Mouse (Mus musculus): ENCODE results near the gene Gfer.
A peak's percentile ranks its signal among the peaks of the same experiment; 100 is the strongest.
"Not testable (repeated sequence)": the region's sequence is repeated elsewhere in the genome, so short reads cannot be mapped to it uniquely, and the experiment has no call there.

Gene Gfer

DNA sequence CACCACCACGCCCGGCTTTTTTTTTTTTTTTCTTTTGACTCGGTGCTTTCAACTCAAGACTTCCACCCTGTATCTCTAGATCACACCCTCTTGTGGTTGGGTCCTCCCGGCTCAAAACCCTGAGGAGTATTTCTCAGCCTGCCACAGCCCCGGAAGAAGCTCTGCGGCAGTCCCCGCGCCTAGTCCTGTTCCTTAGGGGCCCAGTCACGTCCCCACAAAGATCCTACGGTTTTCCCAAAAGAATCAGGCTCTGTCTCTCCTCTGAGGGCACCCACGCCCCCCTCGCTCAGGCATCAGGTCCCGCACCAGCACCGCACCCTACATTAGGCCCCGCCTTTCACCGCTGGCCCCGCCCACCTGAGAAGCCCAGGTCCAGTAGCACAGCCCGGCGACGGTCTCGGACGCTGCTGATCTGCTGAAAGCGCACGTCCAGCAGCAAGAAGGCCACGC, 8.8 kb downstream of the Gfer start:
- DNase-seq (ENCODE audit: low spot score): no peak

DNA sequence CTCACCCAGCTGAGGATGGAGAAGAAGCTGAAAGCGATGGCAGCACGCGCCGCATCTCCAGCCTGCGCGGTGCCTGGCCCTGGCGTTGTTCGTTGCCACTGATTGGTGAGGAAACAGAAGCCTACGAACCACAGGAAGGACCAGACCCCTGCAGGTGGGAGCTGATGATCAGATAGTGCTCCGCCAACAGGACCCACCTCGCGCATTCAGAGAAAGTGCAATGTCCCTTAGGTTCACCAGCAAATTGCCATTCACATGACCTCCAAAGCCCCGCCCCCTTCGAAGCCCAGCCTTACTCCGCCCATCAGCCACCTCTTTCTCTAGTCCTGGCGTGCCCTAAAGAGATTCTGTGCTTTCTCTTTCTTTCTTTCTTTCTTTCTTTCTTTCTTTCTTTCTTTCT, 9.4 kb downstream of the Gfer start:
- DNase-seq (ENCODE audit: low spot score): no peak

DNA sequence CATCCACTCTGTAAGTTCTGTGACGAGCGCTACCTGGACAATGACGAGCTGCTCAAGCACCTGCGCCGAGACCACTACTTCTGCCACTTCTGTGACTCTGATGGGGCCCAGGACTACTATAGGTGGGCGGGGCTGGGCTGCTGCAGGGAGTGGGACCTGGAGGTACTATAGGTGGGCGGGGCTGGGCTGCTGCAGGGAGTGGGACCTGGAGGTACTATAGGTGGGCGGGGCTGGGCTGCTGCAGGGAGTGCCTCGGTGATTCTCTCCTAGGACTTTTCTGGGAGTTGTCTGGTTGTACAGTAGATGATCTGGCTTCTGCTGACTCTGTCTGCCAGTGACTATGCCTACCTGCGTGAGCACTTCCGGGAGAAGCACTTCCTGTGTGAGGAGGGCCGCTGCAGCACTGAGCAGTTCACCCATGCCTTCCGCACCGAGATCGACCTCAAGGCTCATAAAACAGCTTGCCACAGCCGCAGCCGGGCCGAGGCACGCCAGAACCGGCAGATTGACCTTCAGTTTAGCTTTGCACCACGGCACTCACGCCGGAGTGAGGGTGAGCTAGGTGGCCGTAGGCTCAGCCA, 18.4 kb downstream of the Gfer start:
- no peak for DNase-seq (ENCODE audit: low spot score)

DNA sequence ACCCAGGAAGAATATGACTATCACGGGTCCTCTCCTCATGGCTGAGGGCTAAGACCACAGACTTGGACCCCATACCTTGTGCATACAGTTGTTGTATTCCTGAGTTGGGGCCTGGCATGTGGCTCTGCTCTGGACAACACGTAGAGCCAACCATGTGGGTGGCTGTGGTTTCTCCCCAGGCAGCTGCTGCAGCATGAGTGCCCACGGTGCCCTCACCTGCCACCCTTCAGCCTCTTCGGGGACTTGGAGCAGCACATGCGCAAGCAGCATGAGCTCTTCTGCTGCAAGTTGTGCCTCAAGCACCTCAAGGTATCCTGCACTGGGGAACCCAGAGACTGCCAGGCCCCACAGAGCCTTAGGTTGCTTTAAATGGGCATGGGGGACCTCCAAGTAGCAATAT, 19.1 kb downstream of the Gfer start:
- no peak for DNase-seq (ENCODE audit: low spot score)

DNA sequence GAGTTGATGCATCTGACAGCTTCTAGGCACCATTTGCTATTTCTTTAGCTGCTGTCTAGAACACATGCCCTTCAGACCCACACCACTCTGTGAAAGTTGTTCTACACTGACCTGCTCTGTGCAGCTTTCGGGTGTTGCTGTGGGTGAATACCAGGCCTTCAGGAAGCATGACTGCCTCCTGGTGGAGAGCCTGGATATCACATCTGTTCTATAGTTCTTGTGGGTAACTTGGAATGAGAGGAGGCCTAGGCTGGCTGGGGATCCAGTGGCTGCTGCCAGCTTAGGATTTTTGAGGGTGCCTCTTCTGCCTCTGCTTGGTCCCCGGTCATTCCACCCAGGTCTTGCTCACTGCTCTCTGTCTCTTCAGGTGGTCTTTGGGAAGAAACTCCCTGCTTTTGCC, 19.8 kb downstream of the Gfer start:
- DNase-seq (ENCODE audit: low spot score): no peak

DNA sequence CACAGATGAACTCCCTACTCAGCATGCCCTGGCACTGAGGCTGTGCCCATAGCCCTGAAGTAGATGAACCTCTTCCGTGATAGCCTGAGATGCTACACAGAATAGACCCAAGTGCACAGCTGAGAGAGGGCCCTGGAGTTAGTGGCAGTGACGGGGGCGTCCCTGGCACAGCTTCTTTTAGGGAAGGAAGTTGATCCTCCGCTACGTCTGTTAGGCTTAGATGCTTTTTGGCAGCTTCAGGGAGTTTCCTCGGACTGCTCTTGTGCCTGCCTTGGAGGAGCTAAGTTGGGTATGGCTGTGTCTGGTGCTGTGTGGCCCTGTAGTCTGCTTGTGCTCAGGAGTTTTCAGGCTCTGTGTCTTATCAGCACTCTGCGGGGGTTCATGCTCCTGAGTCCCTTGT, 21.7 kb downstream of the Gfer start:
- no peak for DNase-seq (ENCODE audit: low spot score)

DNA sequence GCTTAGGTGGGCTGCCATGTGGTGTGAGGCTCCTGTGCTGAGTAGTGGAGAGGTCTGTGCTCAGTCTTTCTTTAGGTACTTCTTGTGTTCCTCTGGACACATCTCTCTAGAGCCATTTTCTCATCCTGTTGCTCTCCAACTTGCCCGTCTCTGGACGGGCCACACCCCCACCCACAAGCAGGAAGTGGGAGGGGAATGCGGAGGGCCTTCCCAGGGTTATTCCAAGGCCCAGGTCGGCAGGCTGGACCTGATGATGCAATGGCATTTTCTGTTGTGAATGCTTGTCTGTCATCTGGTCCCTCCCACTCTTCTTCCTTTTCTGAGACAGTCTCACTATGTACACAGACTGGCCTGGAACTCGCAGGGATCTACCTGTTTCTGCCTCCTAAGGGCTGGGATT, 23.8 kb downstream of the Gfer start:
- no peak for DNase-seq (ENCODE audit: low spot score)

DNA sequence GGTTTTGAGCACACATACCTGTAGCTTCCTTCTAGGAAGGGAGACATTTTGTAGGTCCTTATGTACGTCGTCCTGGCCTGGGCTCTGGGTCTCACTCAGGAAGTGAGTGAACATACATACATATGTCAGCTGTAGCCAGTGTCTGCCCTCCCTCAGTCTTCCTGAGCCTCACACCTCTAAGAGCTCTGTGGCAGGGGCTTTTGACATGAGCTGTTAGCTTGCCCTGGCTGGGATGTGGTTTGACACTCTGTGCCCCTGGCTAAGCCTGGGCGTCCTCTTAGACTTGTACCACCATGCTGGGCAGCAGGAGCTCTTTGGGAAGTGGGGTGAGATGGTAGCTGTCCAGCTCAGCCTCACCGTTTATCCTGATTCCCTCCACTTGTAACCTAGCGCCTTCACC, 24.6 kb downstream of the Gfer start:
- DNase-seq (ENCODE audit: low spot score): no peak

DNA sequence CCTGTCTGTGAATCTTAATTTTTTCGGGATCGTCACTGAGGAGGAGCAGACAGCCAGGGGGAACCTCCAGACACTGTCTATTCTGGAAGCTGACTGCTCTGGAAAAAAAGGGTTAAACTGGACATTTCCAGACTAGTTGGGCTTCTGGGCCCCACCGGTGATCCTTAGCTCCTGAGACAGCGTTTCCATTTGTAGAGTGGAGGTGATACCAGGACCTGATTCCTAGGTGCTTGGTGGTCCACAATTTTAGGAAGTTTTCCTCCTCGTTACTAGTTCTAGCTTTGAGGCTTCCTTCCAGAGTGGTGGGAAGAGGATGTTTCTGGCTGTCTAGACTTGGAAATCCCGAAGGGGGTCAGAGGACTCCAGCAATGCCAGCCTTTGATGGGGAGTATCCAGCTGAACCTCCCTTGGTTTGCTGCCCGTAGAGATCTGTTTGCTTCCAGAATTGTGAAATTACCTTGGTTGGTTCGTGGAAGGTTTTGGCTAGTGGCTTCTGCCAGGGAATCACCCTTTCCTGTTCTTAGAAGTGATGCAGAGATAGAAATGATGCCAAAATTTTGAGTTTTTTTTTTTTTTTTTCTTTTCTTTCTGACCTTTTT, 25.6 kb downstream of the Gfer start:
- no peak for DNase-seq (ENCODE audit: low spot score)

DNA sequence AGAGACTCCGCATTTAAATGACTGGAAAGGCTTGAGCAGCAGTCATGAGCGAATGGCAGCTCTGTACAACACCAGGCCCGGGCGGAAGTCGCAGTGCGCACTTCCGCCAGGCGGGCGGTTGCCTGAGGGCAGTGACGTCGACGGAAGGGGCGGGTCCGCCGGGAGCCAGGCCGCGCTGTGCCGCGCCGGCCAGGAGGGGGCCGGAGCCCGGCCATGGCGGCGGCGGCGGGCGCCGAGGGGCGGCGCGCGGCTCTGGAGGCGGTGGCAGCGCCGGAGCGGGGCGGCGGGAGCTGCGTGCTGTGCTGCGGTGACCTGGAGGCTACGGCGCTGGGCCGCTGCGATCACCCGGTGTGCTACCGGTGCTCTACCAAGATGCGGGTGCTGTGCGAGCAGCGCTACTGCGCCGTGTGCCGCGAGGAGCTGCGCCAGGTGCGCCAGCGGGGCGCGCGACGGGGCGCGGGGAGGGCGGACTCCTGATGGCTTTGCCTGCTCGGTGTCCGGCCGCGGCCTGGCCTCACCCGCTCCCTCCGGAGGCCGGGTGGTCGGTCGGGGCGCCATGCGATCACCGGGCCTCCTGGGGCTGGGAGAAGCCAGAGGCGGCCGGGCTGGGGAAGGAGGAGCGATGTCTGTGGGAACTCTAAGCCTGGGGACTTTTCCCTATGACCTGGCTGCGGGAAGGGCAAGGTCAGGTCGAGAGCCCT, 26.3 kb downstream of the Gfer start, which contains the start of gene Zfp598:
TSS of gene Zfp598 (plus strand) at position 143 of the 701 bp plus-strand sequence.
- peak; percentile 78 for DNase-seq (ENCODE audit: low spot score)

DNA sequence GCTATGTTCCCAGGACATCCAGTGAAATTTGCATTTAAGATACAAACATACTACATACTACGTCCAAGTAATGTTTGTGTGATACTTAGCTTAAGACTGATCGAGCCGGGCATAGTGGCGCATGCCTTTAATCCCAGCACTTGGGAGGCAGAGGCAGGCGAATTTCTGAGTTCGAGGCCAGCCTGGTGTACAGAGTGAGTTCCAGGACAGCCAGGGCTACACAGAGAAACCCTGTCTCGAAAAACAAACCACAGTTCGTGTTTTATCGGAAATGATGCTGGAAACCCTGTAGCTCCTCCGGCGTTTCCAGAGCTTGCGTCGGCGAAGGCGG, 26.8 kb downstream of the Gfer start:
- not testable (repeated sequence) for DNase-seq (ENCODE audit: low spot score)

DNA sequence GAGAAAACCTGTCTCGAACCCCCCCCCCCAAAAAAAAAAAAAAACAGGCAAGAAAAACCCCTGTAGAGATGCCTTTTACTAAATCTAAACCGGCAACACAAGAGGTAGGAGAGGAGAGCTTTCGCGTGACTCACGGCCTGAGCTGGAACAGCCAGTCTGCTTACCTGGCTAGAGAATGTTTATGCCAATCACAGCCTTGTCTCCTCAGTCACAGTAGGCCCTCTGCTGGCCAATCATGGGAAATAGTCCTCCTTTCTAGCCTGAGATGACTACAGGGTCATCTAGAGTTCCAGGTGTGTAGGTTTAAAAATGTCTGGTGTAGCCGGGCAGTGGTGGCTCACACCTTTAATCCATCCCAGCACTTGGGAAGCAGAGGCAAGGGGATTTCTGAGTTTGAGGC, 28.5 kb downstream of the Gfer start:
- DNase-seq (ENCODE audit: low spot score): no peak

DNA sequence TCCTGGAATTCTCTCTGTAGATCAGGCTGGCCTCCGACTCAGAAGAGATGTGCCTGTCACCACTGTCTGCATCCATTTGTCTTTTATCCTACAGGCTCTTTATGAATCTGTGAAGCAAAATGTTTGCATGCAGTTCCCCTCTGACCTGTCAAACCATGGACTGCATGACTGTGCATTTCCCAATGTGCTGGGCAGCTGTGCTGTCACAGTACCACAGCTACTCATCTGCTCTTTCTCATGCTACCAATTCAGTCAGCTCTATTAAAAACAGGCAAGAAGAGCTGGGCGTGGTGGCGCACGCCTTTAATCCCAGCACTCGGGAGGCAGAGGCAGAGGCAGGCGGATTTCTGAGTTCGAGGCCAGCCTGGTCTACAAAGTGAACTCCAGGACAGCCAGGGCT, 28.9 kb downstream of the Gfer start:
- DNase-seq (ENCODE audit: low spot score): not testable (repeated sequence)

DNA sequence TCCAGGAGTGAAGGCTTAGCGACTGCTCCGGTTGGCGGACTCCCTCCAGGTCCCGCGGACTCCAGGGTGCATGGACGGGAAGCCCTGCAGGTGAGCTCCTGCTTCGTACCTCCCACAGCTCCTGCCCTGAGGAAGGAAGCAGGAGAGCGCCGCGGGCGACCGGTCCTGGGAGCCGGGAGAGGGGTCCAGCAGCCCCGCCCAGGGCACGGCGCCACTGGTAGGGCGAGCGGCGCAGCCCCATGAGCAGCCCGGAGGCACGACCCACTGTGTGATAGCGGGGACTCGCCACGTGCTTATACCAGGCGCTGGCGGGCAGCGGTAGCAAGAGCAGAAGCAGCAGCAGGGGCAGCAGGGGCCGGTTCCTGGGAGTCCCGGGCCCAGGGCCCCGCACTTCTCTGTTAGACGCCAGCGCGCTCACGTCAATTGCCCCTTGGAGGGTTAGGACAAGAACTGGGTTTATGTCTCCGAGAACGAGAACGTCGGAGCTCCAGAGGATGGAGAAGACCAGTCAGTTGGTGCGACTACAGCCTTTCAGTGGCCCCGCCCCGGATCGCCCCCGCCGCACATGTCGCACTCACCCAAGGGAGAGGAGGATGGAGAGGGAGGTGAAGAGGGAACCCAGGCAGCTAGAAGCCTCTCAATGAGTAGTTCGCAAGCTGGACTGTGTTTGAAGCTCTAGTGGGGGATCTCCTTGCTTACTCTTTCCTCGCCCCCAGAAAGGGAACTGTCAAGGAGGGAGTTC, 37.8 kb downstream of the Gfer start, which contains the start of gene Npw:
TSS of gene Npw (minus strand) at position 441 of the 742 bp plus-strand sequence.
- no peak for DNase-seq (ENCODE audit: low spot score)

DNA sequence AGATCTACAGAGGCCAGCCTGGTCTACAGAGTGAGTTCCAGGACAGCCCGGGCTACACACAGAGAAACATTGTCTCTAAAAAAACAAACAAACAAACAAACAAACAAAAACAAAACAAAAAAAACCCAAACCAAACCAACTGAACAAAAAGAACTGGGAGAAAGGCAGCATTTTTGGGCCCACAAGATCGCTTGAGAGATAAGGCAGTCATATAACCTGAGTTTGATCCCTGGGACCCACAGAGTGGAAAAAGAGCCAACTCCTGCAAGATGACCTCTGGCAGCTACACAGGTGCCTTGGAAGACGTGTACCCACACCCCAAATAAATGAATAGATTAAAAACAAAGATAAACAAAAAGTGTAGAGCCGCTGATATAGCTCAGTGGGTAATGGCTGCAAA, 41.0 kb downstream of the Gfer start:
- no peak for DNase-seq (ENCODE audit: low spot score)

DNA sequence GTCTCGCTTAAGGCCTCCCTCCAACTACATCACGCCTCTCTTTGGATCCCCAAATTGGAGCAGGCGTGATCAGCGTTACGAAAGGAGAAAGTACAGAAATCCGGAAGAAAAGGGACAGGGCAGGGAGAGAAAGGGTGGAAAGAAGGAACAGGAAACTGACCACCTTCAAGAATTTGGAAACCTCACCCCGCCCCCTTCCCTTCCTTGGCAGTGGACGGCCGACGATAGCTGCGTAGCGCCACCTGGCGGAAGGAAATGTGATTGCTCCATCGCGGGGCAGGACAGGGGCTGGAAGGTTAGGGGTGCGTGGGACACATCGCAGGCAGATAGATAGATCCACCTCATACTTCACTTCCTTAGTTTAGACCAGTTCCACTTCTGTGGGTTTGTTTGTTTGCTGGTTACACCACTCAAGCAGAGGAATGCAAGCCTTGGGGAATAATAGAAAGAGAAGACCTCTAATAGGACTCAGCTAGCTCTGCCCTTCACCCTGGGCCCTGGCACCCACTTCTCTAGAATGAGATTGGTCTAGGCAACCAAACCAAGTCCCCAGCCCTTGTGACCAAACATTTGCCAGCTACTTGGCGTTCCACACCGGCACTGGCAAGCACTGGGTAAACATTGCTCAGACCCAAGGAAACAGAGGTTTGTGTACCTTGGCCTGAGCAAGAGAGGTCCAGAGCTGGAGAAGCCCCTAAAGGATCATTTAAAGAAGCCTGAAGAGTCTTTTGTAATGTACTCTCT, 41.8 kb downstream of the Gfer start:
- DNase-seq (ENCODE audit: low spot score): no peak

DNA sequence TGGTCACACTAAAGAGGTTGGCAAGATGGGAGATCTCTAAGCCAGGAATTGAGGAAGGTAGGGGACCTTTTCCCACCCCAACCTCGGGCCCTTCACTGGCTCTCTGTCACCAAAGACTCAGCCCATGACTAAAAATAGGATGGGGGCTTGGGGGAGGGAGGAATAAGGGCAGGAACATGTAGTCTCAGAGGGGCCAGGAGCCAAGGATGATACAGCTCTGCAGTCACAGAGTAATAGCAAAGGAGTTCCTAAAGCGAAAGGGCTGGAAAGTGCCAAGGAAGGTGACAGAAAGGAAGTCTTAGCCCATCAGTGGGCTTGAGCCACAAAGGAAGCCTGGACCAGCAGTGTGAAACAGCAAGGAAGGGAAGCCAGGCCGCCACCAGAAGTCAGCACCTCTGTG, 44.1 kb downstream of the Gfer start:
- no peak for DNase-seq (ENCODE audit: low spot score)

DNA sequence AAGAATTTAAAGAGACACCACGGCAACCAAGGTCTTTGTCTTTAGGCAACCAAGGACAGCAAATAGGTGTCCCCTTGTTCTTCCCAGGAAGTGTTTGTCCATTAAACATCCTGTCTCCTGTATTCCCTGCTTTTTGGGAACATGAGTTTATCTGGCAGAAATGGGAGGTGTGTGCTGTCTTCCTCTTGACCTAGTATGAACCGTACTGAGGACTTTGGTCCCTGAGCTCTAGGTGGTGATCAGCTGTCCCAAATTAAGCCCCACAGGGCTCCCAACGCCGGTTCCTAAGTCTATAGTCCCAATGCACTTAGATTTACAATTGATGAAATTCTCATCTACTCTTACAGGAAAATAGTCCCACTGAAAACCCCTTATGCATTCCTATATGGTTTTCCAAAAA, 45.2 kb downstream of the Gfer start:
- no peak for DNase-seq (ENCODE audit: low spot score)

DNA sequence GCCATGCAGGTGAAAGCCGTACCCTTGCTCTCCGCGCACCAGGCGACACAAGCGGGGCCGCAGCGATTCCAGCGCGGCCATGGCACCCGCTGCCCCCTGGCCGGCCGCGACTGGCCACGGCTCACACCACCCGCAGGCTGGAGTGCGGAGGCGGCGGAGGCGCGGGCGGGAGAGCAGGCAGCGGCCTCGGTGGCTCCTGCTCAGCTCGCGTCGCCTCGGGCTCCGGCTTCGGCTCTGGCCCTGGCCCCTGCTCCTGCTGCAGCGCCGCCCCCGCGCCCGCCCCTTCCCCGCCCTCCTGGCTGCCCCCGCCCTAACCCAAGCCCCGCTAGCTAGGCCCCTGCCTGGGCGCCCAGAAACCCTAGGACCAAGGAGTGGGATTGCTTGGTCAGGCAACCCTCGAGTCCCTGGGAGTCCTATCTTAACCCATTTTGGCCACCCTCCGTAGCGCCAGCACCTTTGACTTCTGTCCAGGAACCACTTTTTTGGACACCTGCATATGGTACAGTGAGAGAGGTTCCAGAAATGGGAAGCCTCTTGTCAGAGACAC, 45.8 kb downstream of the Gfer start, which contains the start of gene Slc9a3r2:
TSS of gene Slc9a3r2 (minus strand) at position 258 of the 547 bp plus-strand sequence.
- no peak for DNase-seq (ENCODE audit: low spot score)

DNA sequence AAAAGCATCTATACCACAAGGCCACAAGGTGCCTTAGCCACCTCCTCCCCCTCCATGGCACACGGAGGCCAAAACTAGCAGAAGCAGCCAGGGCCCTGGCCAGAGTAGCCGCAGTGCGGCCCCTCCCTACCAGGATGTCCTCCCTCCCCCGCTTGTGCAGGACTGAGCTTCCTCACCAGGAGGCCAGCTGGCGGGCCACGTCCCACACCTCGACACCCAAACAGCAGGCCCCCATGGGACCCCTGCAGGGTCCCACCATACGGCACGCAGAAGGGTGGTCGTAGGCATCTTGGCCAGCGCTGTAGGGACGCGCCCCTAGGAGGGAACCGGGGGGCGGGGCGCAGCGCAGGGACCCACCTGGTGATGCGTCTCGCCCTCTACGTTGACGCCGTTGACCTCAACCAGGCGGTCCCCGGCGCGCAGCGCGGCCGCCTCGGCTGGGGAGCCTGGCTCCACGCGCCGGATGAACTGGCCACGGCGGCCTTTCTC, 46.3 kb downstream of the Gfer start:
- DNase-seq (ENCODE audit: low spot score): no peak

DNA sequence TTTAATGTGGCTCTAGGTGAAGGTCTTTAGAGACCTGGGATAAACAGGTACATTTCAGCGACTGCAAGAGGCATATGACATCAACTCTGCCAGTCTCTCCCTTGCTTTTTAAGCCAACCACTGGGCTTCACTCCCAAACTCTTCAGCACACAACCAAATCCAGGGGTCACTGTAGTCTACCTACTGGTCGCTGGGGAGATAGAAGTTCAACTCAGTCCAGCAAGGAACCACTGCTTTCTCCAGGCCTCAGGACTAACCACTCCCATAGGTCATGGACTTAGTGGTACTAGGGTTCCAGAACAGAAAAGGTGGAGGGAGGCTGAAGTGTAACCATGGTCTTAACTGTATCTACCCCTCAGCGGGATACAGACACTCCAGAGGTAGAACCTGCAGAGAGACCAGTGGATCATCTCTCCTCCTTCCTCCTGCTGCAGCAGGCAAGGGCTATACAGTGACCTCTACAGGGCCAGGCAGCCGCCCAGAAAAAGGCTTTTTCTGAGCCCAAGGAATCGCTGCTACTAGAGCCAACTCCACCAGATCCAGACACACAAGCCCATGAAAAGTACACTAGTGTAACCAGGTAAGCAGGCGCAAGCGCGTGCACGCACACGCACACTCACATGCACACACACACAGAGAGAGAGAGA, 47.1 kb downstream of the Gfer start:
- no peak for DNase-seq (ENCODE audit: low spot score)
